ENCODE assay signal across 25 mouse cellular contexts in genomic region chr7:4683307-4683706, GRCm38 (mm10). TPM values are rescaled to one million over a fixed set of nuclear protein-coding genes. Genes with fewer than 3 reads are reported as not detected.
"Had no signal": no experiment of that assay in that cellular context is flagged by ENCODE, and none has a peak within 500 bp of the region (broad histone marks: within the 10 kb centered on the region; RNA-seq: fewer than 3 reads in every experiment).

No protein-coding gene starts in this region.

- DNase-seq: kidney, adult 18-20 months; kidney, adult 9 months; kidney, postnatal 14 days; kidney, postnatal 4 days; liver, postnatal 0 days; lung, postnatal 10 days; lung, postnatal 36 days; retina, postnatal 1 day; right cerebral cortex, postnatal 25 days; spleen, adult 18-20 months; thymus, adult 2 months; thymus, postnatal 14 days had no signal

- H3K9ac ChIP-seq: stomach, embryonic 15.5 days had no signal

- H3K9me3 ChIP-seq: intestine, embryonic 15.5 days; lung, embryonic 15.5 days; megakaryocyte, embryonic 14.5 days; midbrain, embryonic 10.5 days; midbrain, embryonic 13.5 days; neural tube, embryonic 13.5 days; stomach, embryonic 15.5 days had no signal

- ATAC-seq: intestine, embryonic 15.5 days; liver, postnatal 0 days; midbrain, embryonic 13.5 days had no signal

- H3K27me3 ChIP-seq: intestine, embryonic 15.5 days; lung, embryonic 15.5 days; megakaryocyte, embryonic 14.5 days; midbrain, embryonic 13.5 days; neural tube, embryonic 13.5 days; stomach, embryonic 15.5 days had no signal

- H3K27ac ChIP-seq: intestine, embryonic 15.5 days; liver, embryonic 14.5 days; lung, embryonic 15.5 days; midbrain, embryonic 13.5 days; neural tube, embryonic 13.5 days; stomach, embryonic 15.5 days had no signal

RNA-seq across cellular contexts. Expression of gene Brsk1, which starts 7.1 kb away (rescaled TPM):
- total RNA-seq: monocyte, adult 5-6 weeks; neutrophil, adult 5-6 weeks had no signal
- polyA plus RNA-seq: liver, postnatal 0 days had no signal

RNA-seq across cellular contexts. Expression of gene Tmem150b, which starts 41.7 kb away (rescaled TPM):
- total RNA-seq: layer of hippocampus, postnatal 14 days; left cerebral cortex, postnatal 10 days; left cerebral cortex, postnatal 36 days had no signal
